Mouse (Mus musculus) adrenal gland, adult 2 months (tissue): ENCODE measurements around the gene Eloa. TPM values are rescaled to one million over a fixed set of nuclear protein-coding genes. Genes with fewer than 3 reads are reported as not detected.

ENCODE experiments used
- DNase-seq: peaks from one replicate; pipeline ENCODE4 v3.0.0; 2021
- polyA plus RNA-seq: library from polyadenylated mRNA; depleted of rRNA; stranded (reverse); fragments of >200 nt; gene quantifications from 2 replicates; pipeline ENCODE4 v1.2.3, GENCODE M21; 2012
- total RNA-seq, 2 experiments: library from RNA; stranded (reverse); gene quantifications; 2 replicates each; pipeline ENCODE4 v1.2.3; 2021

Gene Eloa
- total and polyA plus RNA-seq, 3 experiments: 4.4 to 46.8 (median 40.8) TPM

DNA sequence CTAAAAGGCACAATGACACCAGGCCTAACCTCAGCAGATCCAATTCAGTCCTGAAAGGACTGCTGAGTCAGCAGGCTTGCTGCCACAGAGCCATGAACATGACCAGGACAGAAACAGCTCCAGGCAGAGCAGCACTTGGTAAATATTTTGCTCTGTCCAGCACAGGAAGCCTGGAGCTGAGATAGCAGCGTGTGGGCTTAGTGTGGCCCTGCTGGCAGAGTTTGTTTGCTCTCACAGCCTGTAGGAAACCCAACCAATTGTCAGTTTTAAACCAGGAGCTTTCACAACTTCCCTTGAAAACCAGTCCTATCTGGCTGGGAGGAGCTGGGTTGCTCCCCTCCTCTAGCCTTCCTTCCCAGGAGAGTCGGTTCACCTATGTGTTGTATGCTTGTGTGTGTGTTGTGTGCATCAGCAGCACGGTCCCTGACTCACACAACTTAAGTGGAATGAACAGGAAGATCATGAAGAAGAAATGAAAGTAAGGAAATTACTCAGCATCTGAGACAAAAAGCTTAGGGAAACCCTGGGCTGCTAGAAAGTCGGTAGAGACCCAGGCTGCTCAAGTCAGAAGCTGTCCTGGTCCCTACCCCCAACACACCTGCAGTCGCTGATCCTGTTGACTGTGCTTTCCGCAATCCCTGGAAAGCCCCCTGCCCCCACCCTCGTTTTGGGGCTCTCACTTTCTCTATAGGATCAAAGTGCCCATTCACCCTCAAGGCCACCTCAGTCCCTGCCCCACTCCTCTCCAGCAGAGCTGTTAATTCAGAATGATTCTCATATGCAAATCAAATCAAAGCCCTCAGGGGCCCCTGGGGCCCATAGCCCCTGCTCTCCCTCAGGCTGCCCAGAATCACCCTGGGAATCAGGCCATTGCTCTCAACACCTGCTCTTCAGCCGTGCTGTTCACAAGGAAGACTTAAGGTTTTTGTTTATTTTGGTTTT is 9.7 kb upstream of the Eloa start:
- no peak for DNase-seq

DNA sequence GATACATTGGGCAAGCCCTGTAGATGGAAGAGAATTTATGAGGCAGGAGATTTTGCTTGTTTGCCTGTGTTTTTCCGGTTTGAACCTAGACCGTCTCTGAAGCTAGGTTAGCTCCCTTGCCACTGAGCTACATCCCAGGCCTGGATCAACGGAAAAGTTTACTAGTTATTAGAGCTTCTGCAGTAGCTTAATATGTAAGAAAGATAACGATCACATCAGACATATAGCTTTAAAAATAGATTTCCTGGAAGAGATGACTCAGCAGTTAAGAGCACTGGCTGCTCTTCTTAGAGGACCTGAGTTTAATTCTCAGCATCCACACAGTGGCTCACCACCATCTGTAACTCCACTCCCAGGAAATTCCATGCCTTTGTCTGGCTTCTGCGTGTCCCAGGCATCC is 7.1 kb upstream of the Eloa start:
- DNase-seq: no peak

DNA sequence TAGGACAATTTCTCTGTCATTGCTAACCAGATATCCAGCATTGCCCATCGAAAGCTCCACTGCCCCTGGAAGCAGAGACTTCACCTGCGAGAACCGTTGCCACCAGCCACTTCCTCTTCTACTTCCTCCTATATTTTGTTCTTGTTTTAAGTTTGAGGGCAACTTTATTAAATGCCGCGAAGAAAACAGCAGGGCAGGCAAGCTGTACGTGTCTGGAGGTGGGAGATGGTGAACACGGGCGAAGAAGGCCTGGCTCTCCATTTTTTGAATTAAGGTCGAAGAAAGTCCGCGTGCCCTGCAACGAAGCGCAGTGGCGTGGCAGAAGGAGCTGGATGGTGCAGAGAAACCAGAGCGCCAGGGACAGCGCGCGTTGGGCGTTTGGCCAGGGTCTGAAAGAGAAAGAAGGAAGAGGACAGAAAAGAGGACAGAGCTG is 6.6 kb upstream of the Eloa start:
- DNase-seq: no peak

DNA sequence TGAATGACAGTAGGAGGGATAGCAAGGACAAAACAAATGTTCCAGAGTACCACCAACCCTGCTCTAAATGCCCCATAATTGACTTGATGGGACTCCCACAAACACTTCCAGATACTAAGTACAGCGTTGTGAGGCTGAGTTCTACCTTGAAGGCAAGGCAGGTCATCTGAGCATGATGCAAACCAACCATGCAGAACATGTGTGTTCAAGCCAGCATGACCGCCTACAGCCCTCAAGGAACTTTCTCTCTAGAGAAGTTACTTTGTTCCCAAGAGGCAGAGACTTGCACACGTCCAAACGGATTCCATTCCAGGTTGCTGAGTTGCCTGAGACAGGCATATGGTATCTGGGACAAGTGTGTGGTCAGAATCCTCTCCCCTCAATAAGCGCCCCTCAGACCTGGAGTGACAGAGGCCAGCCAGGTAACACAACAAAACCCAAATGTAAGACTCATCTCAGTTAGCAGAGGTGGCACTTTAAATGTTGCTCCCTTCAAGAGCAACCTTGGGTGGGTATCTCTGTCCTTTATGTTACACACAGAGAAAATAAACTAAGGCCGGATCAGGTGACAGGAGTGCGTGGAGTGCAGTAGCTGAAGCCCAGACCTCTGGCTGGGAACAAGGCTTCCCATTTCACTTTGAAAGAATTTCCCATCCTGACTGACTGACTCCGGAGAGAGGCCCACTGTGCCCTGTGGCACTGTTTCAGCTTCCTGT is 6.0 kb upstream of the Eloa start:
- no peak for DNase-seq

DNA sequence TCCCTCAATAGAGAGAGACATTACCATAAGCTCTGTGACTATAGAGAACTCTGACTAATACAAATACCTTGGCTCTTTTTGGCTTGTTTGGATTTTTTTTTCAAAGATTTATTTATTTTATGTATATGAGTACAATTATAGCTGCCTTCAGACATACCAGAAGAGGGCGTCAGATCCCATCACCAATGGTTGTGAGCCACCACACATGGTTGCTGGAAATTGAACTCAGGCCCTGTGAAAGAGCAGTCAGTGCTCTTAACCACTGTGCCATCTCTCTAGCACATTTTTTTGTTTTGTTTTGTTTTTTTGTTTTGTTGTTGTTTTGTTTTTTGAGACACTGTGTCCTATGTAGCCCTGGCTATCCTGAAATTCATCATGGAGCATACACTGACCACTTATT is 3.8 kb upstream of the Eloa start:
- DNase-seq: no peak

DNA sequence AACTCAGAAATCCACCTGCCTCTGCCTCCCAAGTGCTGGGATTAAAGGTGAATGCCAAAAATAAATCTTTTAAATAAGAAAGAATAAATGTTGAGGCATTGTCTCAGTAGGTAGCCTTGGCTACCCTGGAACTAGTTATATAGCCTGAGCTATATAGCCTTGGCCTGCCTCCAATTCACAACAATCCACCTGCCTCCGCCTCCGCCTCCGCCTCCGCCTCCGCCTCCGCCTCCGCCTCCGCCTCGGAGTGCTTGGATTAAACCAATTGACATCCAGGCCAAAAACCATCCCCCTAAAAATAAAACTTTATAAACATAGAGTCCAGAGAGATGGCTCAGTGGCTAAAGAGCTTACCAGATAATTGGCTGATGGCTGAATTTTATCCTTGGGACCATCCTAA is 1.4 kb upstream of the Eloa start:
- peak; percentile 20 for DNase-seq

DNA sequence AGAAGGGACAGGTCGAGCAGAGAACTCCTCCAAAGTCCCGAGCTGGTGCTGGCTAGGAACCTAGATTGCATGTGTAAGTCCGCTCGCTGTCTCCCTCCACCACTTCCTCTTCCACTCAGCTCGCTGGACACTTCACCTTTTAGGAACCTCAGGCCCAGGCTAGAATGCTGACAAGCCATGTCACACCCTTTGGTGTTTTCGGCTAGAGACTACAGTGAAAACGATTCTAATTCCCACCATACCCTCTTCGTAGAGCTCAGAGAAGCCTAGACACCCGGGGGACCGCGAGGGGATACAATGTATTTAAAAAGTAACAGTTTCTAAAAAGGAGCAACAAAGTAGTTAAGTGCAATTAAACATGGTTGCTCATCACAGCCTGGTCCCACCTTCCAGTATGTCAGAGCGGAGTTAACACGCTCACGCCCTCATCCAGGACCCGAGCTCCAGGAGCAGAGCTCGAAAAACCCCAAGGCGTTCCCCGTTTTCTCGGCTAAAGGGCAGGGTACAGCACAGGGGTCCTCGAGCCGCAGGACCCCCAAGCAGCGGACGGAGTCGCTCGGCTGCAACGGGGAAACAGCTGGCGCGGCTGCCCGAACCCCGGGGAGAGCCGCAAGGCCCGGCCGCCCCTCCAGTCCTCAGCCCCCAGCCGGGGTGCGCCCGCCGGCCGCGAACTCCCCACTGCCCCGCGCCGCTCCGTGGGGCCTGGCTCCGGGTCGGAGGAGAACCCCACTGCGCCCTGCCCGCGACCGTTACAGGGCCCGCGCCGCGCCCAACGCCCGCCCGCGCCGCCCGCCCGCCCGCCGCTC is 617 bp downstream of the Eloa start:
- peak; percentile 38 for DNase-seq

DNA sequence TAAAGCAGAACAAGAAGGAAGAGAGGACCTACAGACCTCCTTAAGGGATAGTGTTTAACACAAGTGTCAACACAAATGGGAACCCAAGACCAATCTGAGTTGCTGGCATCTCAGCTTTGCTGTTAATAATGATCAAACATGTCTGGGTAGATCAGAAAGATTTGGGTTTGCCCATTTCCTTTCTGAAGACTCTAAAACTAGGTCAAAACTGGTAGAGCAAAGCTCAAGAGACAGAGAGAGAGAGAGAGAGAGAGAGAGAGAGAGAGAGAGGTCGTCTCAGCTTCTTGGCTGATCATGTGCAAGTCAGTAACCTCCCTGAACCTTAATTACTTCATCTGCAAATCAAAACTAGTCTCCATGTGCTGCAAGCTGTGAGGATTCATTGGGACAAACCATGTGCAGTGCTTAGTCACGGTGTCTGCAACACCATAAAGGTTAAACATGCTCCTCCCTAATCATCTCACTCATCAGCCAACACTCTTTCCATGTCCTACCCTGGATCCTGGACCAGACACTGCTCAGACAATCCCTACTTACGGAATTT is 5.4 kb downstream of the Eloa start:
- DNase-seq: no peak

DNA sequence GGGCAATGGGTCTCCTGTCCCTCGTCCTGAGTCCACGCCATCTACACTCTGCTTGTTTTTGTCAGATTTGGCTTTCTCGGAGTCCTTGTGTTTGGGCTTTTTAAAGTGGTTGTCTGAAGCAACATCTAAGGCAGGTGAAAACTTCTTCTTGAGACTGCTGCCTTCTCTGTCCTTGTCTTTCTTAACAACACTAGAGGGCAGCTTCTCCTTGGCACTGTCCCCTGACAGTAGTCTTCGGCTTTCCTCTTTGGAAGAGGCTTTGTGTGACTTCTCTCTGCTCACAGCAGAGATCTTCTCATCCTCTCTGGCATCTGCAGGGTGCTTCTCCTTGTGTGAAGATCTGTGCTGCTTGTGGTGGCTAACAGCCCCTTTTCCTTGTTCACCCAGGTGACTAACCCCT is 11.0 kb downstream of the Eloa start:
- DNase-seq: no peak

DNA sequence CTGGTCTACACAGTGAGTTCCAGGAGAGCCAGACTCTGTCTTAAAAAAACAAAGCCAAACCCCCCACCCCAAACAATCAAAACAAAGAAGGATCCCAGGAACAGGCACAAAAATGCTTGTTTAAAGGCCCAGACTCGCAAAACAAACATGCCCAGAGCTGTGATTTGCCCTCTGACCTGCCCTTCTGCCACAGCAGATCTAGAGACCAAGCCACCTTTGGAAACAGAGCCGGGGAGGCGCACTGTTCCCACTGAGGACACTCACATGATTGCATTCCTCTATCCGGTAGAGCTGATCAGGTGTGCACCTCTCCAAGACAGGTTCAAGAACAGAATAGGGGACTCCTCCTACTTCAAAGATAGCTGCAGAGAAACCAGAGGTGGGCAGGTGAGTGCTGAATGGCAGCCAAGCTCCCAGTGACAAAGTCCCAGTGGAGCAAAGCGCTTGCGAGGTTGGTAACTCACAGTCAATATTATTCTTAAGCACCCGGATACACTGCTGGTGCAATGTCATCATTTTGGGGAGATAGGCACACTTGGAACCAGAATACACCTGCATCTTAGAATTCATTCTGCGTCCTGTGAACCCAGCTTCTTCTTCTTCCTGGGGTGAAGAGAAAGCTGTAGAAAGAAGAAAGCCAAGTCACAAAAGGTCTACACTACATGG is 12.6 kb downstream of the Eloa start:
- no peak for DNase-seq

DNA sequence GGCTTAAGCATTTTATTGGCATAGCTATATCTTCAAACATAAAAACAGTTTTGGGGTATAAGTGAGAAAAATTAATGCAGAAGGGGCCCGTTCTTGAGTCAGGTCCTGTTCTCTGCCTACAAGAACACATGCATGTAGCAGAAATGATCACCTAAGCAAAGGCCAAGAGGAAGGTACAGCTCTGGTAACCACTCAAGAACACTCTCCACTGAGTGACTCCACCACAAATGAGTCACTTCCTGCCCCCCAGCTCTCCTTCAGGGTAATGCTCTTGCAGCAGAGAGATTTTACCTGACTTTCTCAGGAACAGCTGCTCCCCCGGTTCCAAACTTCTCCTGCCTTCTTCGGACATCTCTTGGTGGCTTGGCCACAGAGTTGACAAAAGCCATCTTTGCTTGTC is 14.7 kb downstream of the Eloa start:
- DNase-seq: no peak

DNA sequence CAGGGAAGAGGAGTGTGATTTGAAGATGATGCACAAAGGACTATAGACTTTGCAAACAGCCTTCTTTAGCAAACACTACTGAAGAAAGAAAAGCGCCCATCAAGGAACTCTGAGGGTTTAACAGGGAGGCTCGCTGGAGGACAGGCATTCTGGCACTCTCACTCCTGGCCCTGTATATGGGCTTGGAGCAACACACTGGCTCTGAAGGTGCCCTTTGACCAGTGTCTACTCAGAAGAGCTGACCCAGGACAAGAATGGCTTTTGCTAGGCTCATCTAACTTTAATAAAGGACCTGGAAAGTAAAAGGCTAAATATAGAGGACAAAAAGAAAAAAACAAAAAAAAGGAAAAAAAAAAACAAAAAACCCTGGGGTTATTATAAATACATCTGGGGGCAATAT is 16.6 kb downstream of the Eloa start:
- no peak for DNase-seq

DNA sequence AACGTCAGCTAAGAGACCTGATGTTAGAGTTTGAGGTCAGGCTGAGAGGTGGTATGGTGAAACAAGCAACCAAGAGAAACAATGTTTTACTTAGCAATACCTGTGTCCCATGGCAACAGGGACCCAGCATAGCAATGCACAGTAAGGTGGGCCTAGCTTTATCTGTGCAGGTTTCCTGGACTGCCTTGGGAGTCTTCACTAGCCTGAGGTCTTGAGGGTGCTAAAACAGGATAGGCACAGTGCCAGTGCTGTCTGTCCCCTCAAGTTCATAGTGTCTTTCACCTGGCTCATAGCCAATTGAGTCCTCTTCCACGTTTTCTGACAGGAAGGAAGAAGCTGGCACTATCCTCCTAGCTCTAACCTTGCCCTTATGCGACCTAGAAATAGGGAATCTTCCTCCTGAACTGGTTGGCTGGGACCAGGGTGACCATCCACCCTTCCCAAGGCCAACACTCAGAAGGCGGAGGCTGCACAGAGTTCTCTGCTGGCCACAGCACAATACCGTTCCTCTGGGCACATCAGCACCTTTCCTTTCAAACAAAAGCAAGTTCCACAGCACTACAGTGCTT is 17.4 kb downstream of the Eloa start:
- DNase-seq: peak; percentile 45

DNA sequence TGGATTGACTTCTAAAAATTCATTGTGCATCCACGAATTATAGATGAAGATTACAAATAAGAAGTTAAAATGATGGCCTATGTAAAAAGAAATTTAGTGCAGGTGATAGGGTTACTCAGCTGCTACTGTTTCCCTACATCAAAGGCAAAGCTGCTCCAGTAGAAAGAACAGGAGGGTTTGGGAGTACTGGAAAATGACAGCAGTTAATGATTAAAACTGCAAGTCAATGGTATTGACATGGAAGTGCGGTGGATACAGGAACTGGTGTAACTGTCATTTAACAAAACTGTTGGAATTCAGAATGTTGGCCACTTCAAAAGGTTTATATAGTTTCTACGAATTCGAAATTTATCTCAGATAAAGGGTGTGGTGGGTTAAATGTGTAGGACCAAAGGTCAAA is 26.4 kb downstream of the Eloa start:
- no peak for DNase-seq

DNA sequence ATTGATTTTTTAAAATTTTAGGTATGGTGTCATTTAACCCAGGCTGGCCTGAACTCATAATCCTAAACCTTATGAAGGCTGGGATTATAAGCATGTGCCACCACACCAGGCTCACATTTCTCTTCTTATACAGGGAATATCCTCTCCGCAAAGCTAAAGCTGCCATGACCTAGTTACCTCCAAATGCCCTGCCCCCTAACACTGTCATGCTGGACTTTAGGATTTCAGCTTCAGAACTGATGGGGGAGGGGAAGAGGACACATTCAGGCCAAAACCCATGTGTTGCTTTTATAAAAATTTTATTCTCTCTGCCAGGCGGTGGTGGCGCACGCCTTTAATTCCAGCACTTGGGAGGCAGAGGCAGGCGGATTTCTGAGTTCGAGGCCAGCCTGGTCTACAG is 27.6 kb downstream of the Eloa start:
- DNase-seq: no peak

DNA sequence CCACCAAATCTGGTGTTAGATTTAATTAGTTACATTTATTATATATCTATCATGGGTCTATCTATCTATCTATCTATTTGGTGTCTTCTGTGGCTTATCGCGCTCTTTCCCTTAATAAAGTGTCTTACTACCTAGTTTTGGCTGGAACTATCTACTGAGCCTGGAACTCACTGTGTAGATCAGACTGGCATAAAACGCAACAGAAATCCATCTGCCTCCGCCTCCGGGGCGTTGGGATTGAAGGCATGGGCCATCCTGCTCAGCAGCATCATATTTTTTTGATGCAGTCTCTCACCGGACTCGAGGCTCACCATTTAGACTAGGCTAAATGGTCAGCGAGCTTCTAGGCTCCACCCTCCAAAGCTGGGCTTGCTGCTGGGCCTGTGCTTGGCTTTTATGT is 33.8 kb downstream of the Eloa start:
- DNase-seq: no peak

DNA sequence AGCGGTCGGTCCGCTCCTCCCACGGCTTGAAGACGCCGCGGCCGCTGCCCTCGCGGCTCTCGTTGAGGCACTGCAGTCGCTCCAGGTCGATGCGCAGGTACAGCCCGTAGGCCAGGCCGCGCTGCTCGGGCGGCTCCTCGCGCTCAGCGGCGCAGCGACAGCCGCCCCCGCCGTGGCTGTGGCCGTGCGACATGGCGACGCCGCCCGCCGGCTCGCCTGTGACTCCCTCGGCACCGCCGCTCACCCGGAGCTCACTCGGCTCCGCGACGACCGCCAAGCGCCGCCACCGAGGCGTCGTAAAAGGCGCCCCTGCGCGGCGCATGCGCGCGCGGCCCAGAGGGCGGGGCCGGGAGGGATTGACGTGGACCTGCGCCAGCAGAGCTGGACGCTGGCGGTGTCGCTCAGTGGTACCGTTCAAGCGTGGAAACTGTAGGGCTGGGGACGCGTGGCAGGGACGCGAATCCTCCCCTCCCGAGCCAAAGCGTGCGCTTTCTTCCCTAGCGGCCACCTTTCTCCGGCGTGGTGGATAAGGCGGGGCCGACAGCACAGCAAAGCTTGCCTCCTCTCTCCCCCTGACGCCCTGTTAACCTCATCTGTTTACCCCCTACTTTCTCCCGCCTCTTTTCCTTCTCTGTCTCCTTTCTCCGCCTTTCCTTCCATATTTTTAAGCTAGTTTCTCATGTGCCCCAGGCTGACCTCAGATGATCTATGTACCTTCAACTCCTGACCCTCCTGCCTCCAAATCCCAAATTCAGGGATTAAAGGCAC is 34.4 kb downstream of the Eloa start, which contains the start of gene Pithd1:
TSS of gene Pithd1 (minus strand) at position 322 of the 768 bp plus-strand sequence.
- peak; percentile 95 for DNase-seq

DNA sequence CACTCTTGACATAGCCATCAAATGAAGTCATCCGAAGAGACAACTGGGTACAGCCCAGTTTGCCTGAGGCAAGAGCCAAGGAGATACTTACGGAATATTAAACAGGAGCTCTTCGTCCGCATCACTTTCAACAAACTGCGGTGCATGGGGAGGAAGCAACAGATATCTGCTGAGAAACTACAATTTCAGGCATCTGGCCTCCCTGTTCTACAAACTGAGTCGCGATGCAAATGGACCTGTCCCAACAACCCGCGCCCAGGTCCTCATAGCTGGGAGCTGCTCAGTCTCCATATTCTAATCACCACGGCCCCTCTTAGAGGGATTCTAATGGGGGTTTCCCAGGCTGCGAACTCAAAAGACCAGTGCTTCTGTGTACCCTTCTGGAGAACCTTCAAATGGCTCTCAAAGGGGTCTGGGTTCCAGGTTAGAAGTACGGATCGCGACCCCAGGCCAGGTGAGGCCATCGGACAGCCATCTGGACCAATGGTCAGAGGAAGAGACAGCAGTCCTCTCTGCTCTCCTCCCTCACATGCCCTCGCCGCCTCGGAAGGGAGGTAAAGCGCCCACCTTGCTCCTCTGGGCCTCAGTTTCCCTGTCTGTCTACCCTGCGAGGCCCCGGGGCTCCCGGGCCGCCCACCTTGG is 35.1 kb downstream of the Eloa start:
- no peak for DNase-seq

DNA sequence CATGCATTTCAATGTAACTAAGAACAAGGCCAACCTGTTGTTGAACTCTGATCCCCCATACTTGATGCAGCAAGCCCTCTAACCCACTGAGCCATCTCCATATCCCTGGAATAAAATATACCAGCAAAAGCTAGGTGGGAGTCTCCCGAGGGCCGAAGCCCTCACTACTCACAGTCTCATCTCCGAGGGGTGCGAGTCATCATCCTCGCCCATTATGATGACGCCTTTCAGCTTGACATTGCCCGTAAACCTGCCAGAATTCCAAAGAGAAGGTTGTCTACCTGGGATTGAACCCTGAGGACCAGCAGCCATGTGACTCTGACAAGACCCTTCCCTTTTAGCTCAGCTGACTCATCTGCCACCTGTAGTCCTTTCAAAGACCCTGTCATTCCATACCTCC is 35.8 kb downstream of the Eloa start:
- no peak for DNase-seq

DNA sequence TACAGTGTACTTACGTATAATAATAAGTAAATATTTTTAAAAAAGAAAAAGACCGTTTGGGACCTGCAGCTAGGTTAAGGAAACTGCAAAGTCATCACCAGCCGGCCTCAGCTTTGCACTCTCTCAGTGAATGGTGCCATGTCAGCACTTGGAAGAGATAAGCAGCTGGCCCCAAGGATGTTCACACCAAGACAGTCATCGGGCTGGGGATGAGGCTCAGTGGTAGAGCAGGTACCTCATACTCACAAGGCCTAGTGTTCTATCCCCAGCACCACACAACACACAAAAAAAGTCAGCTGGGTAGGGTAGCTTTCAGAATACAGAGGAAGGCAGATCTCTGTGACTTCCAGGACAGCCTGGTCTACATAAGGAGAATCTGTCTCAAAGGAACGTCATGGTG is 36.4 kb downstream of the Eloa start:
- no peak for DNase-seq
